Mouse (Mus musculus): ENCODE measurements at regions not wholly inside any gene's neighbourhood (a gene's known extent, or its start where the extent isn't known, plus 50 kb on each side); places are given as distances from the start of the nearest gene placed in this dataset.

- TF ChIP-seq CTCF (IDR thresholded peaks at IDR 0.05; ENCODE audit: low read depth): no peak
- H3K27ac ChIP-seq: no peak overlapping the region
- no peak overlapping the region for H3K4me2 ChIP-seq (ENCODE audit: low read depth, low read length)
- DNase-seq (ENCODE audit: low spot score) (no peak), ATAC-seq (no peak)
- H3K9ac ChIP-seq (replicated peaks; ENCODE audit: low read length): no peak overlapping the region
- no peaks in the 10 kb centered on the region for H3K27me3 ChIP-seq (ENCODE audit: insufficient read depth, low read length)
- H3K9me3 ChIP-seq (ENCODE audit: low read length): no peaks in the 10 kb centered on the region
- H3K4me3 ChIP-seq (ENCODE audit: low read length): no peak overlapping the region
- WGBS: 90% methylated on average over 3 of the region's 3 CpGs
- no peaks in the 10 kb centered on the region for H3K36me3 ChIP-seq (ENCODE audit: insufficient read depth, low read length)
- H3K4me1 ChIP-seq (ENCODE audit: insufficient read depth, low read length): no peaks in the 10 kb centered on the region
These were observed 531.8 kb upstream of the Fam98a start for GRCm38 (mm10) chr17:76083536-76083935.

DNA sequence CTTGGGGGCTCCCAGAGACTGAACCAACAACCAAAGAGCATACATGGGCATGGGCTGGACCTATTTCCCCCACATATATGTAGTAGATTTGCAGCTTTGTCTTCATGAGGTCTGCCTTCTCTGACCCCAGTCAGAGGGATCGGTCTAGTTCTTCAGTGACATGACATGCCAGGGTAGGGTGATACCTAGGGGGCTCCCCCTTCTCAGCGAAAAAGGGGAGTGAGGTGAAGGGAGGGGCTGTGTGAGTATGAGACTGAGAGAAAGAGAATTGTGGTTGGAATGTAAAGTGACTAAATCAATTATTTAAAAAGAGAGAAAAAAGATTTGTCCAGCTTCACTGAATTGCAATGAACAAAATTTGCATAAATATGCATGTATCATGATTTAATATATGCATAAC lies 530.0 kb upstream of the Fam98a start:
- ATAC-seq (no peak), DNase-seq (ENCODE audit: low spot score) (no peak)
- H3K27me3 ChIP-seq (ENCODE audit: insufficient read depth, low read length): no peaks in the 10 kb centered on the region
- H3K4me3 ChIP-seq (ENCODE audit: low read length): no peak overlapping the region
- no peaks in the 10 kb centered on the region for H3K9me3 ChIP-seq (ENCODE audit: low read length)
- no peaks in the 10 kb centered on the region for H3K4me1 ChIP-seq (ENCODE audit: insufficient read depth, low read length)
- no peak overlapping the region for H3K27ac ChIP-seq
- no peaks in the 10 kb centered on the region for H3K36me3 ChIP-seq (ENCODE audit: insufficient read depth, low read length)
- 87% methylated on average over 2 of the region's 2 CpGs for WGBS
- no peak for TF ChIP-seq CTCF (IDR thresholded peaks at IDR 0.05; ENCODE audit: low read depth)
- no peak overlapping the region for H3K4me2 ChIP-seq (ENCODE audit: low read depth, low read length)
- no peak overlapping the region for H3K9ac ChIP-seq (replicated peaks; ENCODE audit: low read length)

GRCm38 (mm10) chr17:76046438-76046837 lies 494.7 kb upstream of the Fam98a start:
- Histone ChIP-seq H3K4me2 (ENCODE audit: low read depth, low read length) (no peak overlapping the region), H3K9me3 (ENCODE audit: low read length) (no peaks in the 10 kb centered on the region), H3K9ac (replicated peaks; ENCODE audit: low read length) (no peak overlapping the region), H3K27ac (no peak overlapping the region), H3K4me1 (ENCODE audit: insufficient read depth, low read length) (no peaks in the 10 kb centered on the region), H3K4me3 (ENCODE audit: low read length) (no peak overlapping the region), H3K27me3 (ENCODE audit: insufficient read depth, low read length) (no peaks in the 10 kb centered on the region), H3K36me3 (ENCODE audit: insufficient read depth, low read length) (no peaks in the 10 kb centered on the region)
- no peak for TF ChIP-seq CTCF (IDR thresholded peaks at IDR 0.05; ENCODE audit: low read depth)
- 95% methylated on average over 1 of the region's 1 CpGs for WGBS
- DNase-seq (ENCODE audit: low spot score) (no peak), ATAC-seq (no peak)

DNA sequence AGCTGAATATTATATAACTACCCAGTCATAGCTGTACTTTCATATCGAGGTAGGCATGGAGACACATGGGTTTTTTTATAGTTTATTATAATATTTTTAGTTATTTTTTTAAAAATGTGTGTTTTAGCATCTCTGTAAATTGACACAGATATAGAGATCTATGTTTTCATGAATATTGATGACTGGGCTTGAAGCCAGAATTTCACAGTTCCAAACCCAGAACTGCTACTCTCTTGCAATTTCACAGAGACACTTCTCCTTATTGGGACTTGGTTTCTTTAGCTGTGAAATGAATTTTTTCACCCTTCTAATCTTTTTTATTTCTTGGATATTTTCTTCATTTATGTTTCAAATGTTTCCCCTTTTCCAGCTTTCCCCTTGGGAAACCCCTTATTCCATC lies 481.0 kb upstream of the Fam98a start:
- Histone ChIP-seq H3K4me2 (ENCODE audit: low read depth, low read length) (no peak overlapping the region), H3K27me3 (ENCODE audit: insufficient read depth, low read length) (no peaks in the 10 kb centered on the region), H3K27ac (no peak overlapping the region), H3K4me1 (ENCODE audit: insufficient read depth, low read length) (no peaks in the 10 kb centered on the region), H3K4me3 (ENCODE audit: low read length) (no peak overlapping the region), H3K9ac (replicated peaks; ENCODE audit: low read length) (no peak overlapping the region), H3K9me3 (ENCODE audit: low read length) (no peaks in the 10 kb centered on the region), H3K36me3 (ENCODE audit: insufficient read depth, low read length) (no peaks in the 10 kb centered on the region)
- DNase-seq (ENCODE audit: low spot score) (no peak), ATAC-seq (no peak)
- WGBS: 85% methylated on average over 1 of the region's 1 CpGs
- TF ChIP-seq CTCF (IDR thresholded peaks at IDR 0.05; ENCODE audit: low read depth): no peak

GRCm38 (mm10) chr17:76008011-76008410 lies 456.3 kb upstream of the Fam98a start:
- Histone ChIP-seq H3K9ac (replicated peaks; ENCODE audit: low read length) (no peak overlapping the region), H3K27ac (no peak overlapping the region), H3K4me2 (ENCODE audit: low read depth, low read length) (no peak overlapping the region), H3K27me3 (ENCODE audit: insufficient read depth, low read length) (no peaks in the 10 kb centered on the region), H3K4me1 (ENCODE audit: insufficient read depth, low read length) (no peaks in the 10 kb centered on the region), H3K4me3 (ENCODE audit: low read length) (no peak overlapping the region), H3K36me3 (ENCODE audit: insufficient read depth, low read length) (no peaks in the 10 kb centered on the region), H3K9me3 (ENCODE audit: low read length) (no peaks in the 10 kb centered on the region)
- no peak for TF ChIP-seq CTCF (IDR thresholded peaks at IDR 0.05; ENCODE audit: low read depth)
- WGBS: 65% methylated on average over 1 of the region's 1 CpGs
- ATAC-seq (no peak), DNase-seq (ENCODE audit: low spot score) (no peak)

DNA sequence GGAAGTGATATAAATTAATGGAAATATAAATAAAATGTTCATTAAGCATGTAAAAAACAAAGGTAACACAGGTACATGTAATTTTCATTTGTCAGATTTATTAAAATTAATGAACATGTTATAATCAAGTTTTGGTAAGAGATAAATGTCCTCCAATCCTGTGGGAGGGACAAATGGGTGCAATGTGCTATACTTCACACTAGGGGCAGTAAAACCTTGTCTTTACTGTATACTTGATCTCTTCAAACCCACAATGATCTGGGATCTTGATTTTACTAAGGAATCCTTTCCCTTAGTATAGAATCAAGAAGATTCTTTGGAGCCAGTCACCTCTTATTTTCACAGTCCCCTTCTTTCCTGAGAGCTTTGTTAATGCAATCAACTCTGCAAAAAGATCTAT lies 451.1 kb upstream of the Fam98a start:
- H3K27ac ChIP-seq: no peak overlapping the region
- H3K4me1 ChIP-seq (ENCODE audit: insufficient read depth, low read length): no peaks in the 10 kb centered on the region
- no peaks in the 10 kb centered on the region for H3K27me3 ChIP-seq (ENCODE audit: insufficient read depth, low read length)
- ATAC-seq (no peak), DNase-seq (ENCODE audit: low spot score) (peak; percentile 28)
- no peak overlapping the region for H3K4me2 ChIP-seq (ENCODE audit: low read depth, low read length)
- H3K36me3 ChIP-seq (ENCODE audit: insufficient read depth, low read length): no peaks in the 10 kb centered on the region
- no peak overlapping the region for H3K9ac ChIP-seq (replicated peaks; ENCODE audit: low read length)
- H3K4me3 ChIP-seq (ENCODE audit: low read length): no peak overlapping the region
- no peaks in the 10 kb centered on the region for H3K9me3 ChIP-seq (ENCODE audit: low read length)
- TF ChIP-seq CTCF (IDR thresholded peaks at IDR 0.05; ENCODE audit: low read depth): peak; percentile 58

GRCm38 (mm10) chr17:75961371-75961770 lies 409.6 kb upstream of the Fam98a start:
- H3K4me1 ChIP-seq (ENCODE audit: insufficient read depth, low read length): no peaks in the 10 kb centered on the region
- H3K27ac ChIP-seq: no peak overlapping the region
- no peak for TF ChIP-seq CTCF (IDR thresholded peaks at IDR 0.05; ENCODE audit: low read depth)
- no peak overlapping the region for H3K4me3 ChIP-seq (ENCODE audit: low read length)
- DNase-seq (ENCODE audit: low spot score): no peak
- 39% methylated on average over 2 of the region's 2 CpGs for WGBS
- no peaks in the 10 kb centered on the region for H3K9me3 ChIP-seq (ENCODE audit: low read length)
- no peaks in the 10 kb centered on the region for H3K27me3 ChIP-seq (ENCODE audit: insufficient read depth, low read length)
- no peak overlapping the region for H3K9ac ChIP-seq (replicated peaks; ENCODE audit: low read length)
- ATAC-seq: no peak
- H3K36me3 ChIP-seq (ENCODE audit: insufficient read depth, low read length): no peaks in the 10 kb centered on the region
- H3K4me2 ChIP-seq (ENCODE audit: low read depth, low read length): no peak overlapping the region

Data from hindbrain, postnatal 0 days (tissue).